Comparison of ENCODE assay signal across 17 mouse cellular contexts in the genomic region with DNA sequence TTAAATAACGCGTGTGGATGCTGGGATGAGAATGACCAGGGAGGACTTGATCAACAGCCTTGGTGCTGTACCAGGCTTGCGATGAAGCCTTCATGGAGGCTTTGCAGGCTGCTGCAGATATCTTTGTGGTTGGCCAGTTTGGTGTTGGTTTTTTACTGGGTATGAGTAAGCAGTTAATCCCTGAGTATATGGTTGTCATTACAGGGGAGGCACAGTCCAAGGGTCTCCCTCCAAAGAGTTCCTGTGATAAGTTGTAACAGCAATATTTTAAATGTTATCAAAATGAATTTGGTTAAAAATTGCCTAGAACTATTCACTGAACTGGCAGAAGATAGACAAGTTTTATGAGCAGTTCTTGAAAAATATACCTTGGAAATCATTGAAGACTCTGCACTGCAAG.
"Had no signal": no experiment of that assay in that cellular context is flagged by ENCODE, and none has a peak within 500 bp of the region (broad histone marks: within the 10 kb centered on the region; RNA-seq: fewer than 3 reads in every experiment).

No protein-coding gene starts in this region.

- H3K4me3 ChIP-seq: neural tube, embryonic 12.5 days; neural tube, embryonic 13.5 days; neural tube, embryonic 15.5 days; stomach, embryonic 15.5 days had no signal

- H3K27ac ChIP-seq: neural tube, embryonic 12.5 days; neural tube, embryonic 13.5 days; neural tube, embryonic 15.5 days; stomach, embryonic 15.5 days; stomach, postnatal 0 days had no signal

- H3K36me3 ChIP-seq: stomach, embryonic 15.5 days had no signal

- H3K9ac ChIP-seq: neural tube, embryonic 12.5 days; neural tube, embryonic 13.5 days; neural tube, embryonic 15.5 days; stomach, embryonic 15.5 days had no signal

- H3K9me3 ChIP-seq: neural tube, embryonic 12.5 days; neural tube, embryonic 13.5 days; neural tube, embryonic 15.5 days; stomach, embryonic 15.5 days had no signal

- H3K27me3 ChIP-seq: neural tube, embryonic 12.5 days; neural tube, embryonic 13.5 days; neural tube, embryonic 15.5 days; stomach, embryonic 15.5 days had no signal

- H3K4me1 ChIP-seq: neural tube, embryonic 12.5 days; neural tube, embryonic 13.5 days; neural tube, embryonic 15.5 days; stomach, embryonic 15.5 days had no signal

- H3K4me2 ChIP-seq: neural tube, embryonic 12.5 days; neural tube, embryonic 13.5 days; neural tube, embryonic 15.5 days; stomach, embryonic 15.5 days had no signal

- DNase-seq: retina, postnatal 1 day; right cerebral cortex, adult 18-20 months; right cerebral cortex, postnatal 14 days; right cerebral cortex, postnatal 25 days; right cerebral cortex, postnatal 4 days; spleen, adult 18-20 months; thymus, adult 18-20 months; thymus, adult 2 months; thymus, postnatal 14 days; thymus, postnatal 25 days; thymus, postnatal 36 days; thymus, postnatal 4 days had no signal
